Mouse (Mus musculus): ENCODE data around the gene Rasal2.

- TF ChIP-seq POLR2A (IDR thresholded peaks at IDR 0.05; ENCODE audit: insufficient read depth, low read depth, low read length) (no peak), EP300 (IDR thresholded peaks at IDR 0.05; ENCODE audit: insufficient read depth, low read depth, low read length) (no peak), CTCF (IDR thresholded peaks at IDR 0.05) (no peak)
Measured at GRCm38 (mm10) chr1:157095534-157095933, 316.9 kb downstream of the Rasal2 start.

Data from heart, adult 2 months (tissue).